Mouse (Mus musculus) midbrain, embryonic 11.5 days (tissue): ENCODE measurements around the gene 1810009A15Rik. TPM values are rescaled to one million over a fixed set of nuclear protein-coding genes. Genes with fewer than 3 reads are reported as not detected.

Source experiments
- ATAC-seq: fragments of 200-750 bp; cut with Nextera tagmentation; 2 replicates; pipeline ENCODE4 v1.8.0; 2017; ENCODE audit warnings: moderate TSS enrichment, moderate library complexity; ENCODE audit not compliant: low FRiP score
- DNase-seq: peaks from one replicate; pipeline ENCODE4 v3.0.0; 2015; ENCODE audit warnings: low spot score; ENCODE audit errors: missing footprints
- H3K27ac ChIP-seq: fragments of 300-500 bp; sonication (generic); 2 replicates; pipeline ENCODE4 v1.5.1; 2014; ENCODE audit warnings: low read depth, low read length
- H3K27me3 ChIP-seq: fragments of 300-500 bp; sonication (generic); 2 replicates; pipeline ENCODE4 v1.6.1; 2014; ENCODE audit warnings: mild to moderate bottlenecking, low read length, moderate library complexity, mixed read lengths; ENCODE audit not compliant: control insufficient read depth, insufficient read depth
- H3K36me3 ChIP-seq: fragments of 300-500 bp; sonication (generic); 2 replicates; pipeline ENCODE4 v1.6.1; 2014; ENCODE audit warnings: mild to moderate bottlenecking, low read length, moderate library complexity, mixed read lengths; ENCODE audit not compliant: control insufficient read depth, insufficient read depth
- H3K4me1 ChIP-seq: fragments of 300-500 bp; sonication (generic); 2 replicates; pipeline ENCODE4 v1.6.1; 2014; ENCODE audit warnings: low read length; ENCODE audit not compliant: control insufficient read depth, insufficient read depth
- H3K4me2 ChIP-seq: fragments of 300-500 bp; sonication (generic); 2 replicates; pipeline ENCODE4 v1.6.1; 2014; ENCODE audit warnings: mild to moderate bottlenecking, moderate library complexity
- H3K4me3 ChIP-seq: fragments of 300-500 bp; sonication (generic); 2 replicates; pipeline ENCODE4 v1.5.1; 2014; ENCODE audit warnings: low read depth, low read length
- H3K9ac ChIP-seq: fragments of 300-500 bp; sonication (generic); 2 replicates; pipeline ENCODE4 v1.6.1; 2014; ENCODE audit warnings: low read length
- H3K9me3 ChIP-seq: fragments of 300-500 bp; sonication (generic); 2 replicates; pipeline ENCODE4 v1.6.1; 2016; ENCODE audit warnings: low read length; ENCODE audit not compliant: control insufficient read depth
- WGBS: fragments of 180-500 bp; shearing (Covaris S2); extraction: QIAGEN DNeasy Blood & Tissue Kit; methylation state at CpG from one replicate; pipeline ENCODE4 v1.1.7; 2014; 5-methylcytosine and 5-hydroxymethylcytosine counted together
- polyA plus RNA-seq: library from polyadenylated mRNA; unstranded; fragments of >200 nt; fragmentation: Nextera tagmentation; extraction: Ambion mirVana; gene quantifications from 2 replicates; pipeline ENCODE4 v1.2.1, GENCODE M21; 2014

Gene 1810009A15Rik
- polyA plus RNA-seq = 115 and 116 TPM in 2 replicates

DNA sequence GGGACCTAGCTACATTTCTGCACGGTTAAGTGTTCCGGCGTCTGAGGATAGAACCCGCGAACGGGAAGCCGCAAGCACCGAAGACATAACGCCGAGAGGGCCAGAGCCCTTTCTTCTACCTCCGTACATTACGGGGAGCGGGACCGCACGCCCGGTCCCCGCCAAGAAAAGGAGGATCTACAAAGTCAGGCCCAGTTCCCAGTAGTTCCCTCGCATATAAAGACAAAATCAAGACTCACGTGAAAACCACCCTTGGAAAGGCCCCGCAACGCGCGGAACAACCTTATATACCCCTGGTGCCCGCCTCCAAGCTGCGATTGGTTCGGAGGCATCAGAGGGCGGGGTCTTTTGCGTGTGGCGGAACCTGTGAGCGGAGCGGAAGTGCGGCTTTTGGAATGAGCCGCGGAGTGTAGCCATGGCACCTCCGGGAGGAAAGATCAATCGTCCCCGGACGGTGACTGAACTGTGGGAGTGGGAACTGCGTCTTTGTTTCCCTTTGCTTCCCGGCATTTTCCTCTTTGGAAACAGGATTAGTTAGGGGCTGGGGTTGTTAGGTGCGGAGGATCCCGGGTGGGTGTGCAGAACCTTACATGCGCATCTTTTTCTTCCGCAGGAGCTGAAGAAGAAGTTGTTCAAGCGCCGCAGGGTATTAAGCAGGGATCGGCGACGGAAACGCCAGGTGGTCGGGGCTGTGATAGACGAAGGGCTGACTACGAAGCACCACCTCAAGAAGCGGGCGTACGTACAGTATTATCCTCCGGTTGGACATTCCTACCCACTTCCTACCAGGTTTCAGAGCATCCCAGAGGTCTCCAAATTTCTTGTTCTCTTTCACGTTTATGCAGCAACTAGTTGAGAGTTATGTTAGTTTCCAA, at the start of gene 1810009A15Rik, which contains the start of gene Gm49416:
TSS of gene 1810009A15Rik (plus strand) at position 343 of the 875 bp plus-strand sequence.
TSS of gene Gm49416 (plus strand) at position 416 of the 875 bp plus-strand sequence.
- Histone ChIP-seq H3K9ac (peak within 1 kb of the TSS; percentile 93), H3K4me3 (peak within 1 kb of the TSS; percentile 59), H3K9me3 (no peaks in the 10 kb centered on the region), H3K36me3 (peaks cover 2% of the 10 kb centered on the region; the same call in 1 of the 2 replicates), H3K27me3 (no peaks in the 10 kb centered on the region), H3K4me1 (peaks cover 13% of the 10 kb centered on the region), H3K27ac (peak within 1 kb of the TSS; percentile 74), H3K4me2 (peak within 1 kb of the TSS; percentile 88)
- peak; percentile 99 for DNase-seq
- WGBS = under 1% methylated on average over 58 of the region's 58 CpGs
- ATAC-seq = peak; percentile 94

DNA sequence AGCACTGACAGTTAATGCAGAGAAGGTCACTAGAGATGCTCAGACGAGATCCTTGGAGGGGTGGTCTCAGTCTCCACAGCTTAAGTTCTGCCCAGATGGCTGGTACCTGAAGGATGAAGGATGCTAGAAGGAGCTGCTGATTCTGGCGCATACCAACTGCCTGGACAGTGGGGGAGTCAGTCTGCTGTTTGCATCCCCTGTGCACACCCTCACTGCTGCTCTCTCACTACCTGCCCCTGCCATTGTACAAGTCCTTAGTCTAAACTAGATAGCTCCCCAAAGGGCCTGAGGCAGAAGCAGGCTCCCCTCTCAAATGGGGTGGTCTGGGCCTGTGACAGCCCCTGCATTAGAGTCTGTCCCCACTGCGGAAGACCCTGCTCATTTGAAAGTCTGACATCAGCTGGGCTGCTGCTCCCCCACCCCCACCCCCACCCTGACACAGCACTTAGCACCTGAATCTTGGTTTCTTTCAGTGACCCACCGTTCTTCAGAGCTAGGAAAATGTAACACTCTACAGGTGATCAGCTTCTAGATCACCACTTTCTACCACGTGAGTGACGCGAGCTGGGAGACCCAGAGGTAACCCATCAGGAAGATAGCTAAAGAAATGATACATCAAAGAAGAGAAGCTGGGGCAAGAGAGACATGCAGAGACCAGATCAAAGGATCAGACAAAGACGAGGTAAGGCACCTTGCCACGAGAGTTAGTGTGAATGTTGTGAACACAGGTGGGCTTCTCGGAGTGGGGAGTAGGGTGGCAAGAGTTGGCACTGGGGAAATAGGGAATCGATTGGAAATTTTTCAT, 49.3 kb upstream of the 1810009A15Rik start, which contains the start of gene Gng3:
TSS of gene Gng3 (minus strand) at position 92 of the 805 bp plus-strand sequence.
- peaks cover 27% of the 10 kb centered on the region for H3K4me1 ChIP-seq
- peak; percentile 95 for DNase-seq
- H3K9me3 ChIP-seq = no peaks in the 10 kb centered on the region
- peaks cover 6% of the 10 kb centered on the region; the same call in 1 of the 2 replicates for H3K36me3 ChIP-seq
- H3K4me2 ChIP-seq = peak within 1 kb of the TSS; percentile 80
- H3K27ac ChIP-seq = peak within 1 kb of the TSS; percentile 86
- H3K4me3 ChIP-seq = peak within 1 kb of the TSS; percentile 46
- H3K27me3 ChIP-seq = no peaks in the 10 kb centered on the region
- H3K9ac ChIP-seq = peak within 1 kb of the TSS; percentile 74
- 35% methylated on average over 11 of the region's 11 CpGs for WGBS
- ATAC-seq = peak; percentile 83

DNA sequence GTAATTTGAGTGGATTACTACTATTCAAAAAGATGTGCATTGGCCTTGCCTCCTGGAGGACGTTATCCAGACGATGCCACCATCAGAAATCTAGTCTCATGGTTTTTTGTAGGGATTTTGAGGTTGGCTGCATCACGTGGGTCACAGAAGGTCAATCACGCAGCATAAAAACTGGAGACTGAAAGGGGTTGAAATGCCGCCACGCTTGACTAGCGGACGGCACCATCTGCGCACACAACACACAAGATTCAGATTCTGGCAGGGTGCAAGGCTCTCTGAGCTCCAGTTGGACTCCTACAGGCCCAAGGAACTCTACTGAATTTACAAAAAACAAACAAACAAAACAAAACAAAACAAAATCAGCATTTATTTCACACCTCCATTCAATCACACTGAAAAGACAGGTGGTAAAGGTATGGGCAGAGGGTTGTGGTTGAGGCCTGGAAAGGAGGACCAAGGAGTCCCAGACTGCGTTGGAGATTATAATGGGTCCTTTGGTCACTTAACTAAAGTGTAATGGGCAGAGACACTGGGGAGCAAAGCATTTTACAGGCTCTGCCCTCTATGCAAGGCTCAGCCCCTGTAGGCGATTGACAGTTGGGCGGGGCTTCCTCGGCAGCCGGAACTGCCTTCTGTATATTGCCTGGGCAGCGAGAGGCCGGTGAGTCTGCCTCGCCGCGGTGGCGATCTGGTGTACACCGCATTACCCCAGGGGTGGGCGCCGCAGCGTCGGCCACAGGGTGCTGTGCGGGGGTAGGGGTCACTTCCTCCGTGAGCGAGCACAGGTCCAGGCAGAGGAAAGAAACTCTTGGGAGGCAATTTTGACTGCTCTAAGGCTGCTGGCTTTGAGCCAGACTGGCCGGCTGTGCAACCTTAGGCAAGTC, 48.5 kb upstream of the 1810009A15Rik start:
- H3K4me3 ChIP-seq = peak overlapping the region; percentile 46
- peaks cover 27% of the 10 kb centered on the region for H3K4me1 ChIP-seq
- 18% methylated on average over 29 of the region's 29 CpGs for WGBS
- H3K4me2 ChIP-seq = peak overlapping the region; percentile 80
- peak overlapping the region; percentile 56 for H3K27ac ChIP-seq
- H3K27me3 ChIP-seq = no peaks in the 10 kb centered on the region
- ATAC-seq (peak; percentile 49), DNase-seq (peak; percentile 94)
- H3K36me3 ChIP-seq = 0 out of 2 replicates have a peak, but pooled peaks cover 2% of the 10 kb centered on the region
- H3K9ac ChIP-seq = peak overlapping the region; percentile 74
- H3K9me3 ChIP-seq = no peaks in the 10 kb centered on the region

DNA sequence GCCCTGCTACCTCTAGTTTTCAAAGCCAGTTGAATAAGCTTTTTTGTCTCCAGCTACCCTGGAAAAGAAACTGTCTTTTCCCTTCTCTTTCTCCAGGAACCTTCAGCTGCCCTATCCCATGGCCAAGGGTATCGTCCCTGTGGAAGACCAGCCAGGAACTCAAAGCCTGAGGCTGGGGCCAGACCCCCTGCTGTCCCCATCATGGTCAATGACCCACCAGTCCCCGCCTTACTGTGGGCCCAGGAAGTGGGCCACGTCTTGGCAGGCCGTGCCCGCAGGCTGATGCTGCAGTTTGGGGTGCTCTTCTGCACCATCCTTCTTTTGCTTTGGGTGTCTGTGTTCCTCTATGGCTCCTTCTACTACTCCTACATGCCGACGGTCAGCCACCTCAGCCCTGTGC, 47.6 kb upstream of the 1810009A15Rik start:
- no peak for DNase-seq
- Histone ChIP-seq H3K36me3 (peaks cover 2% of the 10 kb centered on the region; the same call in 1 of the 2 replicates), H3K4me2 (peak overlapping the region; percentile 80), H3K9ac (peak overlapping the region; percentile 74), H3K9me3 (no peaks in the 10 kb centered on the region), H3K4me1 (peaks cover 27% of the 10 kb centered on the region), H3K4me3 (peak overlapping the region; percentile 46), H3K27me3 (no peaks in the 10 kb centered on the region), H3K27ac (no peak overlapping the region)
- WGBS = 88% methylated on average over 7 of the region's 7 CpGs
- no peak for ATAC-seq

DNA sequence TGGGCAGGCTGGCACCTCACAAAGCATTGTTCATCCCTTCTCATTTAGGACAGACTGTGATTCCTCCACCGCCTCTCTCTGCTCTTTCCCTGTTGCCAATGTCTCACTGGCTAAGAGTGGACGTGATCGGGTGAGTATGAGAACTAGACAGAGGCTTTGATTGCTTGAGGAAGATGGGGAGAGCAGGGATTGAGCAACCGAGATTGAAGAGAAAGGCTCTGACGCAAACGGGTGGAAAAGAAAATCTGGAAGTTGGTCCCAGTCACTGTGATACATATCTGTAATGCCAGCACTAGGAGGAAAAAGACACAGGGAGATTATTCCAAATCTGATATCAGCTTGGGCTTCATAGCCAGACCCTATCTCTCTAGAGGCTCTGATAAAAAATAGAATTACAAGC, 45.7 kb upstream of the 1810009A15Rik start:
- ATAC-seq (no peak), DNase-seq (no peak)
- no peak overlapping the region for H3K27ac ChIP-seq
- peaks cover 12% of the 10 kb centered on the region; the same call in 1 of the 2 replicates for H3K36me3 ChIP-seq
- WGBS = 88% methylated on average over 6 of the region's 6 CpGs
- H3K4me1 ChIP-seq = peaks cover 27% of the 10 kb centered on the region
- H3K9me3 ChIP-seq = no peaks in the 10 kb centered on the region
- H3K9ac ChIP-seq = no peak overlapping the region
- no peak overlapping the region for H3K4me2 ChIP-seq
- H3K4me3 ChIP-seq = no peak overlapping the region
- H3K27me3 ChIP-seq = no peaks in the 10 kb centered on the region

DNA sequence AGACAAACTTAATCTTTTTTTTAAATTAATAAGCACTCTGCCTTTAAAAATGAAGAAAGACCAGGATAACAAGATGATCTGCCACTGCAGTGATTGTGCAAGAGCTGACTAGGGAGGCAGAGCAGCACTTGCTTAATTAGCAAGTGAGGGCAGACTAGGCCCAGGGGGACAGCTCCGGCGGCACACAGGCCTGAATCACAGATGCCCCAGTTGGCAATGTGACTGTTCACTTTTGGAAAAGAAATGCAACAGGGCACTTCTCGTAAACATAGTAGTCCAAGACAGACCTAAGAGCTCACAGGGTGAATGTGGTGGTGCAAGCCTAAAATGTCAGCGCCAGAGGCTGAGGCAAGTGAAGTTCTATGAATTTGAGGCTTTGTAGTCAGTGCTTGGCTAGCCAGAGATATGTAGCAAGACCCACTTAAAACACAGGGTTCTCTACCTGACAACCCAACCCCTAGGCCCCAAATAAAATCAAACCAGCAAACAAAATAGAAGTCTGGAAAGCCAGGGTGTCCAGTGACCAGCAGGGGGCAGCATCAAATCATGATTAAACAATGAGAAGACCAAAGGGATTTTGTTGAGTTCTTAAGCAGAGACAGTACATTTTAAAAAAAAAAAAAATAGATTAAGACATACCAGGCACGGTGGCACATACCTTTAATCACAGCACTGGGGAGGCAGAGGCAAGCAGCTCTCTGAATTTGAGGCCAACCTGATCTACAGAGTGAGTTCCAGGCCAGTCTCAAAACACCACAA, 44.1 kb upstream of the 1810009A15Rik start:
- H3K4me3 ChIP-seq = no peak overlapping the region
- no peaks in the 10 kb centered on the region for H3K9me3 ChIP-seq
- H3K4me1 ChIP-seq = peaks cover 14% of the 10 kb centered on the region
- peaks cover 15% of the 10 kb centered on the region for H3K36me3 ChIP-seq
- no peak overlapping the region for H3K9ac ChIP-seq
- 71% methylated on average over 5 of the region's 5 CpGs for WGBS
- no peaks in the 10 kb centered on the region for H3K27me3 ChIP-seq
- no peak overlapping the region for H3K4me2 ChIP-seq
- H3K27ac ChIP-seq = no peak overlapping the region
- DNase-seq = peak; percentile 92
- no peak for ATAC-seq

DNA sequence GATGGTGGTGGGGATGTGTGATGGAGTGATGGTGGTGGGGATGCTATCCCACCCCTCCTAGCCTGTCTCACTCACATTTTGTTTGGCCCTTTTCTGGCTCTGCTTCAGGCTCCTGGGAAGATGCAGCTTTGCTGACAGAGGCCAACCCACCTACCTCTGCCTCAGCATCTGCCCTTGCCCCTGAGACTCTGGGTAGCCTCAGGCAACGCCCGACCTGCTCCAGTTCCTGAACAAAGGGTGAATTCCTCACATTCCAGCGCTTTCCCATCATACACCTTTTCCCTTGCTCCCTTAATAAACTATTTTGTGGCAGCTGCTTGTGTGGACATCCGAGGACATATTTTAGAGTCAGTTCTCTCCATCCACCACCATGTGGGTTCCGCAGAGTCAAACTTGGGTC, 40.3 kb upstream of the 1810009A15Rik start:
- no peak for DNase-seq
- H3K27me3 ChIP-seq = no peaks in the 10 kb centered on the region
- WGBS = 83% methylated on average over 5 of the region's 5 CpGs
- H3K4me1 ChIP-seq = no peaks in the 10 kb centered on the region
- H3K9ac ChIP-seq = no peak overlapping the region
- no peak overlapping the region for H3K4me2 ChIP-seq
- H3K9me3 ChIP-seq = no peaks in the 10 kb centered on the region
- no peak overlapping the region for H3K27ac ChIP-seq
- no peak for ATAC-seq
- no peak overlapping the region for H3K4me3 ChIP-seq
- H3K36me3 ChIP-seq = peaks cover 15% of the 10 kb centered on the region
